Mouse (Mus musculus) heart, embryonic 11.5 days (tissue): ENCODE data around the gene Tnp2. TPM values are rescaled to one million over a fixed set of nuclear protein-coding genes. Genes with fewer than 3 reads are reported as not detected.
A peak's percentile ranks its signal among the peaks of the same experiment; 100 is the strongest.

Experiments used
- ATAC-seq: fragments of 200-750 bp; cut with Nextera tagmentation; replicated peaks from 2 replicates; pipeline ENCODE4 v1.8.0; 2017; ENCODE audit warnings: moderate library complexity; ENCODE audit not compliant: insufficient number of reproducible peaks, low FRiP score, low TSS enrichment
- H3K27ac ChIP-seq: fragments of 300-500 bp; sonication (generic); 2 replicates; pipeline ENCODE4 v1.5.1; 2014; ENCODE audit warnings: mild to moderate bottlenecking, low read depth, low read length
- H3K27me3 ChIP-seq: fragments of 300-500 bp; sonication (generic); 2 replicates; pipeline ENCODE4 v1.6.1; 2014; ENCODE audit warnings: mild to moderate bottlenecking, low read length, mixed read lengths; ENCODE audit not compliant: control insufficient read depth, insufficient read depth
- H3K36me3 ChIP-seq: fragments of 300-500 bp; sonication (generic); 2 replicates; pipeline ENCODE4 v1.6.1; 2014; ENCODE audit warnings: mild to moderate bottlenecking, low read length, moderate library complexity, mixed read lengths; ENCODE audit not compliant: control insufficient read depth, insufficient read depth
- H3K4me1 ChIP-seq: fragments of 300-500 bp; sonication (generic); 2 replicates; pipeline ENCODE4 v1.6.1; 2014; ENCODE audit warnings: low read length; ENCODE audit not compliant: control insufficient read depth, insufficient read depth
- H3K4me2 ChIP-seq: fragments of 300-500 bp; sonication (generic); 2 replicates; pipeline ENCODE4 v1.6.1; 2014; ENCODE audit warnings: mild to moderate bottlenecking, moderate library complexity
- H3K4me3 ChIP-seq: fragments of 300-500 bp; sonication (generic); 2 replicates; pipeline ENCODE4 v1.5.1; 2014; ENCODE audit warnings: low read depth, low read length
- H3K9ac ChIP-seq: fragments of 300-500 bp; sonication (generic); 2 replicates; pipeline ENCODE4 v1.6.1; 2014; ENCODE audit warnings: mild to moderate bottlenecking, low read depth, low read length, moderate library complexity
- H3K9me3 ChIP-seq: fragments of 300-500 bp; sonication (generic); replicated peaks from 2 replicates; pipeline ENCODE4 v1.6.1; 2016; ENCODE audit warnings: low read length; ENCODE audit not compliant: control insufficient read depth
- WGBS: fragments of 180-500 bp; shearing (Covaris S2); extraction: QIAGEN DNeasy Blood & Tissue Kit; methylation state at CpG from one replicate; pipeline ENCODE4 v1.1.7; 2014; ENCODE audit not compliant: insufficient replicate concordance; 5-methylcytosine and 5-hydroxymethylcytosine counted together
- polyA plus RNA-seq: library from polyadenylated mRNA; unstranded; fragments of >200 nt; fragmentation: Nextera tagmentation; extraction: Ambion mirVana; gene quantifications from 2 replicates; pipeline ENCODE4 v1.2.1, GENCODE M21; 2014

Tnp2 gene
- polyA plus RNA-seq, 1 experiment from 2014 or later: not detected

GRCm38 (mm10) chr16:10827269-10827668 lies 38.8 kb upstream of the Tnp2 start:
- H3K4me3 ChIP-seq: no peak overlapping the region
- no peaks in the 10 kb centered on the region for H3K27me3 ChIP-seq
- no peaks in the 10 kb centered on the region for H3K4me1 ChIP-seq
- H3K9me3 ChIP-seq: no peaks in the 10 kb centered on the region
- no peak for ATAC-seq
- no peak overlapping the region for H3K27ac ChIP-seq
- H3K36me3 ChIP-seq: no peaks in the 10 kb centered on the region
- 86% methylated on average over 9 of the region's 9 CpGs for WGBS
- no peak overlapping the region for H3K4me2 ChIP-seq
- no peak overlapping the region for H3K9ac ChIP-seq

- Histone ChIP-seq H3K4me1 (no peaks in the 10 kb centered on the region), H3K36me3 (no peaks in the 10 kb centered on the region), H3K27ac (no peak overlapping the region), H3K4me2 (no peak overlapping the region), H3K4me3 (no peak overlapping the region), H3K9me3 (no peaks in the 10 kb centered on the region), H3K9ac (no peak overlapping the region), H3K27me3 (no peaks in the 10 kb centered on the region)
- no peak for ATAC-seq
- WGBS: 82% methylated on average over 4 of the region's 4 CpGs
These were observed 37.4 kb upstream of the Tnp2 start for GRCm38 (mm10) chr16:10825840-10826239.

GRCm38 (mm10) chr16:10824536-10824935 lies 36.1 kb upstream of the Tnp2 start:
- H3K36me3 ChIP-seq: no peaks in the 10 kb centered on the region
- no peak overlapping the region for H3K4me3 ChIP-seq
- H3K4me1 ChIP-seq: peaks cover 8% of the 10 kb centered on the region
- no peak overlapping the region for H3K27ac ChIP-seq
- WGBS: 74% methylated on average over 1 of the region's 1 CpGs
- no peak overlapping the region for H3K9ac ChIP-seq
- no peaks in the 10 kb centered on the region for H3K27me3 ChIP-seq
- no peak overlapping the region for H3K4me2 ChIP-seq
- H3K9me3 ChIP-seq: no peaks in the 10 kb centered on the region
- ATAC-seq: no peak

GRCm38 (mm10) chr16:10821387-10821786 lies 32.9 kb upstream of the Tnp2 start:
- no peak for ATAC-seq
- no peak overlapping the region for H3K9ac ChIP-seq
- H3K27me3 ChIP-seq: no peaks in the 10 kb centered on the region
- H3K36me3 ChIP-seq: no peaks in the 10 kb centered on the region
- 61% methylated on average over 4 of the region's 4 CpGs for WGBS
- H3K9me3 ChIP-seq: no peaks in the 10 kb centered on the region
- peaks cover 10% of the 10 kb centered on the region for H3K4me1 ChIP-seq
- no peak overlapping the region for H3K4me2 ChIP-seq
- no peak overlapping the region for H3K27ac ChIP-seq
- H3K4me3 ChIP-seq: no peak overlapping the region

GRCm38 (mm10) chr16:10819966-10820365 lies 31.5 kb upstream of the Tnp2 start:
- H3K9me3 ChIP-seq: no peaks in the 10 kb centered on the region
- ATAC-seq: no peak
- H3K9ac ChIP-seq: no peak overlapping the region
- WGBS: 39% methylated on average over 3 of the region's 3 CpGs
- no peaks in the 10 kb centered on the region for H3K27me3 ChIP-seq
- H3K36me3 ChIP-seq: no peaks in the 10 kb centered on the region
- no peak overlapping the region for H3K4me2 ChIP-seq
- no peak overlapping the region for H3K4me3 ChIP-seq
- H3K27ac ChIP-seq: 0 out of 2 replicates have a peak overlapping the region, but pooled peaks have one; percentile 10
- H3K4me1 ChIP-seq: peaks cover 10% of the 10 kb centered on the region

- H3K9me3 ChIP-seq: no peaks in the 10 kb centered on the region
- no peaks in the 10 kb centered on the region for H3K36me3 ChIP-seq
- peaks cover 14% of the 10 kb centered on the region for H3K4me1 ChIP-seq
- no peak overlapping the region for H3K27ac ChIP-seq
- H3K9ac ChIP-seq: no peak overlapping the region
- ATAC-seq: no peak; the same call in 1 of the 2 replicates
- no peaks in the 10 kb centered on the region for H3K27me3 ChIP-seq
- WGBS: 83% methylated on average over 4 of the region's 4 CpGs
- H3K4me2 ChIP-seq: no peak overlapping the region
- no peak overlapping the region for H3K4me3 ChIP-seq
These were observed 30.2 kb upstream of the Tnp2 start for GRCm38 (mm10) chr16:10818579-10819135.

GRCm38 (mm10) chr16:10814864-10815263 lies 26.4 kb upstream of the Tnp2 start:
- no peaks in the 10 kb centered on the region for H3K27me3 ChIP-seq
- H3K9me3 ChIP-seq: no peaks in the 10 kb centered on the region
- H3K36me3 ChIP-seq: no peaks in the 10 kb centered on the region
- WGBS: 48% methylated on average over 4 of the region's 4 CpGs
- H3K4me2 ChIP-seq: no peak overlapping the region
- H3K4me1 ChIP-seq: peaks cover 10% of the 10 kb centered on the region
- no peak overlapping the region for H3K9ac ChIP-seq
- no peak for ATAC-seq
- no peak overlapping the region for H3K27ac ChIP-seq
- no peak overlapping the region for H3K4me3 ChIP-seq

GRCm38 (mm10) chr16:10813726-10814125 lies 25.3 kb upstream of the Tnp2 start:
- ATAC-seq: no peak
- no peaks in the 10 kb centered on the region for H3K36me3 ChIP-seq
- no peak overlapping the region for H3K4me3 ChIP-seq
- peaks cover 4% of the 10 kb centered on the region for H3K4me1 ChIP-seq
- H3K9me3 ChIP-seq: no peaks in the 10 kb centered on the region
- H3K9ac ChIP-seq: no peak overlapping the region
- no peaks in the 10 kb centered on the region for H3K27me3 ChIP-seq
- H3K27ac ChIP-seq: no peak overlapping the region
- 76% methylated on average over 4 of the region's 4 CpGs for WGBS
- H3K4me2 ChIP-seq: no peak overlapping the region

GRCm38 (mm10) chr16:10812865-10813371 lies 24.5 kb upstream of the Tnp2 start, which contains the start of gene Gm11172:
Gene Gm11172, plus strand, starts transcription at chr16:10812915.
- ATAC-seq: no peak
- 62% methylated on average over 2 of the region's 2 CpGs for WGBS
- Histone ChIP-seq H3K4me1 (peaks cover 4% of the 10 kb centered on the region), H3K4me3 (no peak within 1 kb of the TSS), H3K9me3 (no peaks in the 10 kb centered on the region), H3K27ac (no peak within 1 kb of the TSS), H3K9ac (no peak within 1 kb of the TSS), H3K27me3 (no peaks in the 10 kb centered on the region), H3K36me3 (no peaks in the 10 kb centered on the region), H3K4me2 (no peak within 1 kb of the TSS)
